Mouse (Mus musculus) kidney, adult 2 months (tissue): Measurements from ENCODE around the gene Dync1li2. TPM values are rescaled to one million over a fixed set of nuclear protein-coding genes. Genes with fewer than 3 reads are reported as not detected.

Experiments used
- DNase-seq: peaks from one replicate; pipeline ENCODE4 v3.0.0; 2021
- H3K27ac ChIP-seq: fragments of 200-500 bp; 2 replicates; pipeline ENCODE4 v1.5.1; 2012; ENCODE audit warnings: low read depth, low read length, control low read depth, inconsistent platforms; ENCODE audit not compliant: insufficient read depth
- H3K27me3 ChIP-seq: fragments of 200-500 bp; replicated peaks from 2 replicates; pipeline ENCODE4 v1.6.1; 2012; ENCODE audit warnings: mild to moderate bottlenecking, moderate library complexity, low read length, inconsistent platforms; ENCODE audit not compliant: control insufficient read depth, insufficient read depth
- H3K36me3 ChIP-seq: fragments of 200-500 bp; 2 replicates; pipeline ENCODE4 v1.6.1; 2012; ENCODE audit warnings: mild to moderate bottlenecking, moderate library complexity, low read length, inconsistent platforms; ENCODE audit not compliant: control insufficient read depth, insufficient read depth
- H3K4me1 ChIP-seq: fragments of 200-500 bp; 2 replicates; pipeline ENCODE4 v1.6.1; 2011; ENCODE audit warnings: low read length; ENCODE audit not compliant: control insufficient read depth, insufficient read depth
- H3K4me3 ChIP-seq: fragments of 200-500 bp; 2 replicates; pipeline ENCODE4 v1.5.1; 2011; ENCODE audit warnings: mild to moderate bottlenecking, low read depth, low read length, control low read depth; ENCODE audit not compliant: insufficient read depth
- CTCF ChIP-seq: fragments of 200-500 bp; conservative IDR thresholded peaks from 2 replicates; pipeline ENCODE4 v1.5.1; 2011; ENCODE audit warnings: low read depth, mild to moderate bottlenecking, control low read depth, low read length, moderate library complexity, mixed read lengths; ENCODE audit not compliant: insufficient read depth, insufficient read length
- POLR2A ChIP-seq: fragments of 200-500 bp; IDR thresholded peaks from one replicate; pipeline ENCODE4 v1.6.1; 2011; ENCODE audit warnings: low read depth, low read length, control low read depth
- WGBS: fragments of 180-500 bp; shearing (Covaris S2); methylation state at CpG from one replicate; pipeline ENCODE4 v1.1.7; 2018; 5-methylcytosine and 5-hydroxymethylcytosine counted together
- polyA plus RNA-seq: library from polyadenylated mRNA; depleted of rRNA; stranded (reverse); fragments of >200 nt; gene quantifications from 2 replicates; pipeline ENCODE4 v1.2.3, GENCODE M21; 2012

The Dync1li2 gene
- polyA plus RNA-seq, 1 experiment, result 20.3 TPM

DNA sequence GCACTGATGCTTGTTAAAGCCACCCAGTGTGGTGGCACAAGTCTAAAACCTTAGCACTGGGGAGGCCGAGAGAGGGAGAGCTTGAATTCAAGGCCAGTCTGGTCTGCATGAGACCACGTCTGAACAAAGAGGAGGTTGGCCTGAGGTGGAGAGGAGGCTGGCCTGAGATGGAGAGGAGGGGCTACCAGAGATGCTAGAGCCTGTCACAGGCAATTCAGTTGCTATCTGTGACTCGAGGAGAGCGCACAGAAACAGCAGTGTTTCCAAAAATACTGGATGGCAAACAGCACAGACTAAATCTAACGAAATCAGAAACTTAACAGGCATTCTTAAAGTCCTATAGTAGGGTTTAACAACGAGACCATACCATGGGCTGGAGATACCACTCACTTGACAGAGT is 2.4 kb upstream of the Dync1li2 start:
- H3K27me3 ChIP-seq, result no peaks in the 10 kb centered on the region
- WGBS, result 66% methylated on average over 6 of the region's 6 CpGs
- no peak overlapping the region for H3K4me3 ChIP-seq
- H3K4me1 ChIP-seq, result peaks cover 8% of the 10 kb centered on the region
- no peak for DNase-seq
- H3K36me3 ChIP-seq, result no peaks in the 10 kb centered on the region; the same call in 1 of the 2 replicates
- TF ChIP-seq CTCF (no peak), POLR2A (no peak)
- no peak overlapping the region for H3K27ac ChIP-seq

GRCm38 (mm10) chr8:104443125-104443679 is 355 bp upstream of the Dync1li2 start:
- peaks cover 8% of the 10 kb centered on the region for H3K4me1 ChIP-seq
- H3K27me3 ChIP-seq, result no peaks in the 10 kb centered on the region
- no peaks in the 10 kb centered on the region; the same call in 1 of the 2 replicates for H3K36me3 ChIP-seq
- no peak for TF ChIP-seq CTCF
- TF ChIP-seq POLR2A, result no peak
- H3K27ac ChIP-seq, result no peak overlapping the region
- no peak for DNase-seq
- WGBS, result 60% methylated on average over 7 of the region's 7 CpGs
- no peak overlapping the region for H3K4me3 ChIP-seq

DNA sequence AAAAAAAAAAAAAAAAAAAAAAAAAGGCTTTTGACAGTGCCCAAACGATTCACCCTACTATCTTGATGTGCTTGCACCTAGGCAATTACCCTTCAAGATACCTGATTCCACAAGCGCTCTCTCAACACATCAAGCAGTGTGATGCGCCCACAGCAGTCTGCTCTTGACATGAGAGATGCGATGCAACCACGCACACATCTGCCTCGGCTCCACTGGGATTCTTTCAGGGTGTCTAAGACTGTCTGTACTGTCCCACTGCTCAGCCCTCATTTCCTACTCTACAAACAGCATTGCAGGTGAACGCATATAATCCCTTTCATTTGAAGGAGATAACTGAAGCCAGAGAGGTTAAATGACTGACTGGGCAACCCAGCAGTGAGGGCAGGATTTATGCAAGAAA is 1.2 kb downstream of the Dync1li2 start:
- no peak for TF ChIP-seq CTCF
- no peak for TF ChIP-seq POLR2A
- H3K4me3 ChIP-seq, result peak overlapping the region; percentile 94
- DNase-seq, result no peak
- no peaks in the 10 kb centered on the region for H3K27me3 ChIP-seq
- H3K27ac ChIP-seq, result no peak overlapping the region
- H3K36me3 ChIP-seq, result no peaks in the 10 kb centered on the region; the same call in 1 of the 2 replicates
- 49% methylated on average over 7 of the region's 7 CpGs for WGBS
- peaks cover 8% of the 10 kb centered on the region for H3K4me1 ChIP-seq

GRCm38 (mm10) chr8:104439461-104439860 is 3.4 kb downstream of the Dync1li2 start:
- Histone ChIP-seq H3K27me3 (no peaks in the 10 kb centered on the region), H3K4me3 (no peak overlapping the region), H3K4me1 (peaks cover 12% of the 10 kb centered on the region), H3K36me3 (no peaks in the 10 kb centered on the region; the same call in 1 of the 2 replicates), H3K27ac (no peak overlapping the region)
- DNase-seq, result no peak
- no peak for TF ChIP-seq POLR2A
- no peak for TF ChIP-seq CTCF
- 86% methylated on average over 8 of the region's 8 CpGs for WGBS

DNA sequence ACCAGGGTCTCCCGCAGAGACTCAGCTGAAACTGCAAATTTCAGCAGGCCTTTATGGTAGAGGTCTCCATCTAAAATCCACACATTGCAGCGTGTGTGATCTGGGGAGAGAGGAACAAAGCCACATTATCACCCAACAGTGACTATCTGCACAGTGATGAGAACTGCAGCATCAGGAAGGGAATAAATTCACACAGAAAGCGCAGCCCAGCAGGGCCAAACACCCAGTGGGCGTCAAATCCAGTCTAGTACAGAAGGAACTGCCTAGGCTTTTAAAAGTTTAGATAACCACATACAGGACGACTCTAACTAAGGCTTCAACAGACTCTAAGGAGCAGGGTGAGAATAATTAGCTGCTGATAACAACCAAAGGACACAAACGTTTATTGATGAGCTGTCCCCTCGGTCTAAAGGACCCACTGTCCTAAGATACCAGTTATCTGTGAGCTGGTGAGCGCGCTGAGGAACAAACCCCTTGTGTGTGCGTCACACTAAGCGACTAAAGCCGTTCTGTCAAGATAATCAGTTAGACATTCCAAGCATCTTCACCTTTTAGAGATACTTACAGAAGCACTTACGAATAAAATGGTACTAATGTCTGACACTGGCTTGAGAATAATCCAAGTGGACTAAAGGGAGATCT is 5.2 kb downstream of the Dync1li2 start:
- no peak overlapping the region for H3K4me3 ChIP-seq
- no peak overlapping the region for H3K27ac ChIP-seq
- peaks cover 12% of the 10 kb centered on the region for H3K4me1 ChIP-seq
- no peaks in the 10 kb centered on the region; the same call in 1 of the 2 replicates for H3K36me3 ChIP-seq
- no peak for TF ChIP-seq CTCF
- no peak for TF ChIP-seq POLR2A
- no peaks in the 10 kb centered on the region for H3K27me3 ChIP-seq
- DNase-seq, result no peak
- 96% methylated on average over 13 of the region's 13 CpGs for WGBS

- 82% methylated on average over 4 of the region's 4 CpGs for WGBS
- Histone ChIP-seq H3K27ac (peak overlapping the region; percentile 58; the same call in 1 of the 2 replicates), H3K4me3 (no peak overlapping the region), H3K36me3 (no peaks in the 10 kb centered on the region; the same call in 1 of the 2 replicates), H3K27me3 (no peaks in the 10 kb centered on the region), H3K4me1 (peaks cover 8% of the 10 kb centered on the region)
- DNase-seq, result no peak
- TF ChIP-seq CTCF, result no peak
- TF ChIP-seq POLR2A, result no peak
These were observed 6.3 kb downstream of the Dync1li2 start for GRCm38 (mm10) chr8:104436591-104436990.

- Histone ChIP-seq H3K27me3 (no peaks in the 10 kb centered on the region), H3K4me3 (no peak overlapping the region), H3K36me3 (no peaks in the 10 kb centered on the region; the same call in 1 of the 2 replicates), H3K27ac (0 out of 2 replicates have a peak overlapping the region, but pooled peaks have one; percentile 1), H3K4me1 (peaks cover 4% of the 10 kb centered on the region)
- DNase-seq, result peak; percentile 99
- 16% methylated on average over 12 of the region's 12 CpGs for WGBS
- TF ChIP-seq POLR2A (no peak), CTCF (no peak)
These were observed 6.8 kb downstream of the Dync1li2 start for GRCm38 (mm10) chr8:104436038-104436437.
